Mouse (Mus musculus) left cerebral cortex, postnatal 14 days (tissue): ENCODE data around the gene Palm. TPM values are rescaled to one million over a fixed set of nuclear protein-coding genes. Genes with fewer than 3 reads are reported as not detected.

Source experiments
- DNase-seq, 2 experiments: peaks; one replicate each; pipeline ENCODE4 v3.0.0; 2021 to 2022; ENCODE audit warnings: low spot score in 2 of 2, mixed read lengths in 1 of 2
- intact Hi-C: fragments of 180-260 bp; cut with DNase I; formaldehyde crosslinking; loops from one replicate; pipeline ENCODE4 v1.15.1; 2025
- total RNA-seq, 2 experiments: library from RNA; stranded (reverse); gene quantifications; 2 replicates each; pipeline ENCODE4 v1.2.3; 2021

Gene Palm
- total RNA-seq, 2 experiments from 2014 or later: 398 to 410 TPM

GRCm38 (mm10) chr10:79792339-79793040 lies 882 bp upstream of the Palm start:
- intact Hi-C loops: loop anchor here (1.0 kb wide), 1 partner anchor 20 kb away; no protein-coding TSS in a partner anchor
- no peak for DNase-seq

- DNase-seq: peak in 1 of 2 experiments; percentile 65
- intact Hi-C loops: loop anchor here (1.0 kb wide), 1 partner anchor 18 kb away; no protein-coding TSS in a partner anchor
Observed at GRCm38 (mm10) chr10:79793738-79794490, 542 bp downstream of the Palm start.

GRCm38 (mm10) chr10:79794491-79794931 lies 1.1 kb downstream of the Palm start:
- no peak for DNase-seq
- intact Hi-C loops: no loop called here

- DNase-seq: no peak
Observed at GRCm38 (mm10) chr10:79795905-79796304, 2.5 kb downstream of the Palm start.

GRCm38 (mm10) chr10:79797326-79797725 lies 4.0 kb downstream of the Palm start:
- no peak for DNase-seq
- intact Hi-C loops: no loop called here

More at GRCm38 (mm10) chr10:79795905-79796304, 2.5 kb downstream of the Palm start:
- intact Hi-C loops: no loop called here

GRCm38 (mm10) chr10:79798289-79798928 lies 5.0 kb downstream of the Palm start:
- intact Hi-C loops: no loop called here
- no peak for DNase-seq

- no peak for DNase-seq
- intact Hi-C loops: no loop called here
Observed at GRCm38 (mm10) chr10:79800508-79800907, 7.1 kb downstream of the Palm start.

GRCm38 (mm10) chr10:79801837-79802236 lies 8.5 kb downstream of the Palm start:
- intact Hi-C loops: no loop called here
- no peak for DNase-seq

GRCm38 (mm10) chr10:79802331-79802971 lies 9.1 kb downstream of the Palm start:
- DNase-seq: peak; percentile 53 to 68
- intact Hi-C loops: no loop called here

GRCm38 (mm10) chr10:79803716-79804323 lies 10.4 kb downstream of the Palm start:
- DNase-seq: peak; percentile 94 to 96
- intact Hi-C loops: no loop called here

GRCm38 (mm10) chr10:79805636-79806035 lies 12.3 kb downstream of the Palm start:
- no peak for DNase-seq
- intact Hi-C loops: no loop called here

- intact Hi-C loops: no loop called here
- no peak for DNase-seq
Observed at GRCm38 (mm10) chr10:79806331-79806730, 13.0 kb downstream of the Palm start.

- DNase-seq: no peak
Observed at GRCm38 (mm10) chr10:79806972-79807371, 13.6 kb downstream of the Palm start.

GRCm38 (mm10) chr10:79807826-79808225 lies 14.5 kb downstream of the Palm start:
- no peak for DNase-seq
- intact Hi-C loops: no loop called here

More at GRCm38 (mm10) chr10:79806972-79807371, 13.6 kb downstream of the Palm start:
- intact Hi-C loops: no loop called here

GRCm38 (mm10) chr10:79808728-79809127 lies 15.4 kb downstream of the Palm start:
- intact Hi-C loops: no loop called here
- DNase-seq: no peak

- intact Hi-C loops: loop anchor here (1.0 to 5.0 kb wide), 2 partner anchors 19 to 35 kb away; partner anchors contain the start of genes Fstl3 and Palm
- DNase-seq: peak; percentile 80 to 88
Observed at GRCm38 (mm10) chr10:79811736-79812637, 18.6 kb downstream of the Palm start.

- no peak for DNase-seq
- intact Hi-C loops: loop anchor here (5.0 kb wide), 1 partner anchor 37 kb away; the partner anchor contains the start of gene Fstl3
Observed at GRCm38 (mm10) chr10:79814271-79814842, 21.0 kb downstream of the Palm start.
